Mouse (Mus musculus) embryonic facial prominence, embryonic 12.5 days (tissue): ENCODE results near the gene Abcb6. TPM values are rescaled to one million over a fixed set of nuclear protein-coding genes. Genes with fewer than 3 reads are reported as not detected.

Experiments used
- ATAC-seq: fragments of 200-750 bp; cut with Nextera tagmentation; 2 replicates; pipeline ENCODE4 v1.8.0; 2017; ENCODE audit not compliant: insufficient number of reproducible peaks, insufficient read depth, low FRiP score, low TSS enrichment
- H3K27ac ChIP-seq: fragments of 300-500 bp; sonication (generic); 2 replicates; pipeline ENCODE4 v1.5.1; 2016; ENCODE audit warnings: mild to moderate bottlenecking
- H3K27me3 ChIP-seq: fragments of 300-500 bp; sonication (generic); 2 replicates; pipeline ENCODE4 v1.6.1; 2016; ENCODE audit warnings: mild to moderate bottlenecking, moderate library complexity
- H3K36me3 ChIP-seq: fragments of 300-500 bp; sonication (generic); 2 replicates; pipeline ENCODE4 v1.6.1; 2016; ENCODE audit warnings: mild to moderate bottlenecking
- H3K4me1 ChIP-seq: fragments of 300-500 bp; sonication (generic); 2 replicates; pipeline ENCODE4 v1.6.1; 2016
- H3K4me2 ChIP-seq: fragments of 300-500 bp; sonication (generic); replicated peaks from 2 replicates; pipeline ENCODE4 v1.6.1; 2016; ENCODE audit warnings: mild to moderate bottlenecking, moderate library complexity
- H3K4me3 ChIP-seq: fragments of 300-500 bp; sonication (generic); 2 replicates; pipeline ENCODE4 v1.5.1; 2016; ENCODE audit warnings: mild to moderate bottlenecking
- H3K9ac ChIP-seq: fragments of 300-500 bp; sonication (generic); 2 replicates; pipeline ENCODE4 v1.6.1; 2016; ENCODE audit warnings: mild to moderate bottlenecking, moderate library complexity
- H3K9me3 ChIP-seq: fragments of 300-500 bp; sonication (generic); 2 replicates; pipeline ENCODE4 v1.6.1; 2016; ENCODE audit warnings: mild to moderate bottlenecking, moderate library complexity
- WGBS: fragments of 180-500 bp; shearing (Covaris S2); methylation state at CpG from one replicate; pipeline ENCODE4 v1.1.7; 2016; 5-methylcytosine and 5-hydroxymethylcytosine counted together
- polyA plus RNA-seq: library from polyadenylated mRNA; unstranded; fragments of >200 nt; fragmentation: Nextera tagmentation; extraction: Ambion mirVana; gene quantifications from 2 replicates; pipeline ENCODE4 v1.2.1, GENCODE M21; 2016

Abcb6 gene
- polyA plus RNA-seq, 1 experiment from 2014 or later: 35.7 TPM

DNA sequence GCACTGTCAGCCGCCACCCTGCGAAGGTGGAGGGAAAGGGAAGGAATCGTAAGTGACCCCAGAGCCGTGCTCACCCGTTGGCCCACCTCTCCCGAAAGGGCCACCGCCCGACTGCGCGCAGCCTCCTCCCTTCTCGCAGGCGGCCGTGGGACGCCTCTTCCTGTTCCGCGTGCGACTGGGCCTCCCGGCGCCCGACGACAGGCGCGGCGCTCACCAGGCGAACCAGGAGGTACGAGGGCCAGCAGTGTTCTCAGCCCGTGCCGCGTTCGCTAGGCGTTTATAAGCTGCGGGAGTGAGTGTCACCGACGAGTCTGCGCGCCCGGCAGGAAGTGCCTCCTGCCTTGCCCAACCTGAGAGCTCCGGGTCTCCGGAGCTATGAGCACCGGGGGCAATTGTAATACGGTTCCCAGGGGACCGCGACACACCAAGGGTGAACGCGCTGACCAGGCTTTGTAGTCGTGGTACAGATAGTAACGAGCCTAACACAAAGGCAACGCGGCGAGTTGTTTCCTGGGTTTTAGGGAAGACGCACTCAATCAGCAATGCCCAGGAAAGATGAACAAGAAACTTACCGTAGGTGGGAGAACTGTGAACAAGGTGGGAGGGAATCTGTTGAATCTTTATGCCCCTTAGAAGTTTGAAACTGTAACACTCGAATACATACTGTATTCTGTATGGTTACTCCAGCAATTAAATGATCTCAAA, 38.6 kb downstream of the Abcb6 start:
- Histone ChIP-seq H3K4me2 (peak overlapping the region; percentile 92), H3K4me1 (peaks cover 15% of the 10 kb centered on the region), H3K9me3 (no peaks in the 10 kb centered on the region), H3K27ac (peak overlapping the region; percentile 97), H3K27me3 (no peaks in the 10 kb centered on the region), H3K4me3 (peak overlapping the region; percentile 91), H3K9ac (peak overlapping the region; percentile 92), H3K36me3 (peaks cover 54% of the 10 kb centered on the region)
- WGBS: under 1% methylated on average over 53 of the region's 53 CpGs
- ATAC-seq: no peak; the same call in 1 of the 2 replicates

DNA sequence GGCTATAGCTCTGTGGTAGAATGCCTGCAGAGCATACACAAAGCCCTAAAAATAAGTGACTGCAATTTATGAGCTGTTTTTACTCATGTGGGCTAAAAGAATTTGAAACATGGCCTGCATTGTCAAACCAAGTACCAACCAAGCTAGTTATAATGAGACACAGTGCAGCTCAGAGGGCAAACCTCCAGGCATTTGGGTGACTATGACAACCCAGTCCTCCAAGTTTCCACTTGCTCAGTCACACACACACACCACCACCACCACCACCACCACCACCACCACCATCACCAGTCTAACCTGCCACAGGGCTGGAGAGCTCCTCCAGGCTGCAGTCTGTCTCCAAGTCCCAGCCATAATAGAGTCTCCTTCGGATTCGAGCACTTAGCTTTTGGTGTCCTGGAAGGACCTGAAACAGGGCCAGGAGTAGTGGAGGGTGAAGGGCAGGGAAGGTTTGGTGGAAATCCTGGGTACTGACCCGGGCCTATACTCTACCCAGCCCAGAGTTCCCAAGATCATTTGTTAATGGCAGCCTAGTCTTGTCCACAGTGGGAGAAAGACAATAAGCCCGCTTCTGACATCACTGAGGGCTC, 39.5 kb downstream of the Abcb6 start:
- Histone ChIP-seq H3K36me3 (peaks cover 54% of the 10 kb centered on the region), H3K4me1 (peaks cover 15% of the 10 kb centered on the region), H3K9me3 (no peaks in the 10 kb centered on the region), H3K4me3 (peak overlapping the region; percentile 91), H3K4me2 (peak overlapping the region; percentile 92), H3K27me3 (no peaks in the 10 kb centered on the region), H3K27ac (no peak overlapping the region), H3K9ac (peak overlapping the region; percentile 92)
- 61% methylated on average over 4 of the region's 4 CpGs for WGBS
- no peak for ATAC-seq

DNA sequence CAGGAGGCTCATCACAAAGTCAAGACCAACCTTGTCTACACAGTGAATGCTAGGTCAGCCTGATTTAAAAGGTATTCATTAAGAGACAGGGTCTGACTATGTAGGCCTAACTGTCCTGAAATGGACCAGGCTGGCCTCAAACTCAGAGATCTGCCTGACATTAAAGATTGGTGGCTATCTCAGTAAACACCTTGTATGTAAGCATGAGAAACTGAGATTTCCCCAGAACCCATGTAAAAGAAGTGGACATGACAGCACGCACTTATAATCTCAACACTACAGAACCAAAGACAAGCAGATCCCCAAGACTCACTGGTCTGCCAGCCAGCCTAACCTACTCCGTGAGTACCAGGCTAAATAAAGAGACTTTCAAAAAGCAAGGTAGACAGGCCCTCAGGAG, 41.7 kb downstream of the Abcb6 start:
- no peak for ATAC-seq
- 94% methylated on average over 2 of the region's 2 CpGs for WGBS
- Histone ChIP-seq H3K4me3 (no peak overlapping the region), H3K4me2 (no peak overlapping the region), H3K27me3 (no peaks in the 10 kb centered on the region), H3K9me3 (no peaks in the 10 kb centered on the region), H3K36me3 (peaks cover 47% of the 10 kb centered on the region), H3K4me1 (peaks cover 11% of the 10 kb centered on the region), H3K9ac (no peak overlapping the region), H3K27ac (no peak overlapping the region)

DNA sequence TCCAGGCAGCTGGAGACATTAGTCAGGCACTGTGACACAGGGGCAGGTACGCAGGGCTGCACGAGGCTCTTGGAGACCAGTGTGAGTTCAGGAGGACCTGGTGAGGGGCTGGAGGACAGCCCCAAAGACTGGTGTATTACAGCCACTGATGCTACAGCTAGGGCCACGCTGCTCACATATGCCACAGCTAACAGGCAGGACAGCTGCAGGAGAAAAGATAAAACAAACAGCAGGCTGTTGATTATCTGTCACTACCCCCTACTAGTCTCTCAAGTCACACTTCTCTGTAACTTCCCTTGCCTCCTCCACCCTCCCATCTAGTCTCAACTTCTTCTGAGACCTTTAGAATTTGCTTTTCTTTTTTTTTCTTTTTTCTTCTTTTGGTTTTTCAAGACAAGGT, 43.5 kb downstream of the Abcb6 start:
- no peak for ATAC-seq

DNA sequence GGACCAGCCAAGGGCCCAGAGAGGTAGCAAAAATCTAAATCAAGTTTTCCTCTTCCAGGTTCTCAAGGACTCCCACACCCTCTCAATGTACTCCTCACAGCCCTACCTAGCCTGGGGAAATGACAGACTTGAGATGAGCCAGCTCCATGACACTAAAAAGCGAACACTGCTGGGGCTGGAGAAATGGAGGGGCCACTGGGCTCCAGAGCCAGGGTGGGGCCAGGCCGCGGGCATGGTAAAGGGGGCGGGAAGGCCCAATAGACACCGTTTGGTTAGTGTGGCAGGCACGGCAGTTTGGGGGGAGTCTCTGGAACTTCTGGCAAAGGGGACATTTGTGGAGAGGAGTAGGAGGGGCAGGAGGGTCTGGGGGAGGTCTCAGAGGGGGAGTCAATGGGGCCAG, 43.9 kb downstream of the Abcb6 start:
- no peak for ATAC-seq
- Histone ChIP-seq H3K4me2 (no peak overlapping the region), H3K27me3 (no peaks in the 10 kb centered on the region), H3K9ac (no peak overlapping the region), H3K9me3 (no peaks in the 10 kb centered on the region), H3K36me3 (peaks cover 47% of the 10 kb centered on the region), H3K27ac (no peak overlapping the region), H3K4me1 (peaks cover 11% of the 10 kb centered on the region), H3K4me3 (no peak overlapping the region)
- 82% methylated on average over 6 of the region's 6 CpGs for WGBS

More for the DNA sequence above, 43.5 kb downstream of the Abcb6 start:
- no peak overlapping the region for H3K4me2 ChIP-seq
- no peak overlapping the region for H3K9ac ChIP-seq
- no peaks in the 10 kb centered on the region for H3K9me3 ChIP-seq
- no peak overlapping the region for H3K27ac ChIP-seq
- peaks cover 47% of the 10 kb centered on the region for H3K36me3 ChIP-seq
- H3K4me1 ChIP-seq: peaks cover 11% of the 10 kb centered on the region
- WGBS: 78% methylated on average over 3 of the region's 3 CpGs
- H3K27me3 ChIP-seq: no peaks in the 10 kb centered on the region
- no peak overlapping the region for H3K4me3 ChIP-seq

DNA sequence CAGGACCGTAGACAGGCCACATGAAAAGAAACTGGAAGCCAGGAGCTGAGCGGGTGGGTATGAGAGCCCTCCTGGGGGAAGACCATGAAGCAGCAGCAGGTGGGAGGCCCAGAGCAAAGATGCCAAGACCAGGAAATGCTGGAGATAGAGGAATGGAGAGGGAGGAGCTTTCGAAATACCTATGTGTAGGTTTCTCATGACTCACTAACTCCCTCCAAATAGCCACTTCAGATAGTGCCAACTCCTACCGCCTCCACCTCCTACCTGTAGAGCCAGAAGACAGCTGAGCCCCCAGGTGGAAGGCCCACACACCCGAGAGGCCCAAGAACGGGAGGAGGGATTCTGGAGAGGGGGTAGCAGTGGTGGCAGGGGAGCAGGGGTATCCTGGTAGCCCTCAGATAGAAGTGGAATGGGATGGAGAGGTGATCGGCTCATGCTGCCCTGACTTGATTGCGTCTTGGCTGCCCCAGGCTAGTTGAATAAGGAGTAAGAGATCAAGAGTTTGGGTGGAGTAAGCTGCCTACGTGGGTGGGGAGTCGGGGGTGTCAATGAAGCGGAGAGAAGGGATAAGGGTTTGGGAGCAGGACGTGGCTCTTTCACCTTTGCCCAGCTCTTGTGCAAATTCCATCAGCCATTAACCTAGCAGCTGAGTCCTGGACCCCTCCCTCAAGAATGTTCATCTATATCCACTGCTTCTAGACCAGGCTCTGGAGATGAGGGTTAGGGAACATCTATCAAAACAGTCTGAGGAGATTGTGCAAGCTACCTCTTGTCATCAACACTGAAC, 46.6 kb downstream of the Abcb6 start, which contains the start of gene Slc23a3:
Gene Slc23a3 (minus strand): TSS at position 470 of the 787 bp plus-strand sequence.
- WGBS: 66% methylated on average over 12 of the region's 12 CpGs

DNA sequence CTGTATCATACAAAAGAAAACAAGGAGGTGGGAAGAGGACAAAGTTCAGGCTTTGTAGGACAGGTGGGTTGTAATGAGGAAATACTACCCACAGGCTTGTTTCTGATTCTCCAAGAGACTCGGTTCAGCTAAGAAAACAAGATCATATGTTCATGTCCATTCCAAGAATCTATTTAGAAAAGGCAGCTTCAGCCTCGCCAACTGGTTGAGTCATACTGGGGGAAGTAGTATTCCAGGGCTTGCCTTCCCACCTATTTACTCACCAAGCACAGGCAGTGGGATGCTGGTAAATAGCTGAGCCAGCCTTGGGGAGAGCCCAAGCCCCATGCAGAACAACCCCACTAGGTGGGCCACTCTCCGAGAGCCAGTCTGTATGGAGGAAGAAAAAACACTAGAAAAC, 51.6 kb downstream of the Abcb6 start:
- no peak for ATAC-seq
- Histone ChIP-seq H3K27ac (no peak overlapping the region), H3K9ac (no peak overlapping the region), H3K4me3 (no peak overlapping the region), H3K4me1 (0 out of 2 replicates have a peak, but pooled peaks cover 4% of the 10 kb centered on the region), H3K27me3 (no peaks in the 10 kb centered on the region; the same call in 1 of the 2 replicates), H3K9me3 (no peaks in the 10 kb centered on the region), H3K4me2 (no peak overlapping the region), H3K36me3 (no peaks in the 10 kb centered on the region)
- WGBS: 80% methylated on average over 3 of the region's 3 CpGs

More for the DNA sequence above, 46.6 kb downstream of the Abcb6 start, which contains the start of gene Slc23a3:
- H3K27ac ChIP-seq: no peak within 1 kb of the TSS
- no peak within 1 kb of the TSS for H3K4me3 ChIP-seq
- ATAC-seq: no peak
- peaks cover 36% of the 10 kb centered on the region for H3K36me3 ChIP-seq
- H3K9ac ChIP-seq: no peak within 1 kb of the TSS
- H3K27me3 ChIP-seq: no peaks in the 10 kb centered on the region; the same call in 1 of the 2 replicates
- no peak within 1 kb of the TSS for H3K4me2 ChIP-seq
- no peaks in the 10 kb centered on the region for H3K9me3 ChIP-seq
- H3K4me1 ChIP-seq: no peaks in the 10 kb centered on the region

DNA sequence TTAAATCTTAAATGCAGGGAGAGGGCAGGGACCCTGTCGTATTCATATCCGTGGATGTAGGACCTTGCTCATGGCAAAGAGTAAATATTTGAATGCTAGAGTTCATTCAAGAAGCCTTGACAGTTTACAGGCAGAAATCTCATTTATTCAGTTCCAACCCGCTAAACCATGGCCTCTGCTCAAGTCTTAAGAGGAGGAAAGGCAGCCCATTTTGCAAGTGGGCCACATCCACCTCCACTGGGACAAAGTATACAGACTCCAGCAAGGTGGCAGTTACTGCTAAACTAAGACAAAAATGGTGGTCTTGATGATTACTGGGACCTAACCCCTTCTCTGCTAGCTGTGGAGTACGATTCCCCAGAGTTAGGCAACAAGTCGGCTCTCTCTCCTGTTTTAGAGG, 54.8 kb downstream of the Abcb6 start:
- 0 out of 2 replicates have a peak, but pooled peaks cover 4% of the 10 kb centered on the region for H3K4me1 ChIP-seq
- peak overlapping the region; percentile 53; the same call in 1 of the 2 replicates for H3K9ac ChIP-seq
- no peaks in the 10 kb centered on the region for H3K36me3 ChIP-seq
- H3K4me3 ChIP-seq: peak overlapping the region; percentile 54
- no peak for ATAC-seq
- H3K4me2 ChIP-seq: peak overlapping the region; percentile 53
- H3K27ac ChIP-seq: peak overlapping the region; percentile 97; the same call in 1 of the 2 replicates
- H3K9me3 ChIP-seq: no peaks in the 10 kb centered on the region
- WGBS: 31% methylated on average over 5 of the region's 5 CpGs
- H3K27me3 ChIP-seq: no peaks in the 10 kb centered on the region; the same call in 1 of the 2 replicates

DNA sequence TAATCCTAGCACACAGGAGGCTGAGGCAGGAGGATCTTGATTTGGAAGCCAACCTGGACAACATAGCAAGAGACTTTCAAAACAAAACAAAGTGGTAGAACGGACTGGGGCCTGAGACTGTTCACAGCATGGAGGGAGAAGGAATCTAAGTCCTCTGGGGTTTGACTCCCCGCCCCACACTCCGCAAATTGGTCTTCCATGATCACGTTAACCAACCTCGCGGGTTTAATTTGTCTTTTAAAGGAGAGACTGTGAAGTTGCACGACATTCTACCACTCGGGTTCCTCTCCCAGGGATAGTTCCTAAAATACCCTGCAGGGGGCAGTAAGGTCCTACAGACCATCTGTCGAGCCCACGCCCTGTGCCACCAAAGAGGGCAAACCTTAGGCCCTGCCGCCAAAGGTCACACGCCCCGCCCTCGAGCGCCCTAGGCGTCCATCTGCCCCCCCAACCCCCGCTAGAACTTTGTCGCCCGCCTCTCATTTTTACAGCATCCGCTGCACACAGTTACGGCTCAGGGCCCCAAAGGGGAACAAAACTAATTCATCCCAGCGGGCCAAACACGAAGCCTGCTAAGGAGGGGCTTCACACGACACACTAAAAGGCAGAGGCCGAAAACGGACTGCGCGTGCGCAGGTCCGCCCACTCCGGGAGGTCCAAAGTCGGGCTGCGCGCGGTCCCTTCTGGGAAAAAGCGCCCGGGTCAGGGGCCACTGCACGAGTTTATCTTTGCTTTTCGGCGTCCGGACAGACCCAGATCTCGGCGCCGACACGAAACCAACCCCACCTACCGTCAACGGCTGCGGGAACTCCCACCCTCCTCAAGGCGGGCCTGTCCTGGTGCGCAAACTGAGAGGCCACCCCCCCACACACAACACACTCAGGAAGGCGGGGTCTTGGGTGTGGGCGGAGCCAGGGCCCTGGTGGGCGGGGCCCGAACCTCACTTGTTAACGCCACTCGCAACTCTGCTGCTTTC, 55.6 kb downstream of the Abcb6 start, which contains the start of gene Nhej1:
Gene Nhej1 (minus strand): TSS at position 855 of the 976 bp plus-strand sequence.
- H3K9ac ChIP-seq: peak within 1 kb of the TSS; percentile 53

DNA sequence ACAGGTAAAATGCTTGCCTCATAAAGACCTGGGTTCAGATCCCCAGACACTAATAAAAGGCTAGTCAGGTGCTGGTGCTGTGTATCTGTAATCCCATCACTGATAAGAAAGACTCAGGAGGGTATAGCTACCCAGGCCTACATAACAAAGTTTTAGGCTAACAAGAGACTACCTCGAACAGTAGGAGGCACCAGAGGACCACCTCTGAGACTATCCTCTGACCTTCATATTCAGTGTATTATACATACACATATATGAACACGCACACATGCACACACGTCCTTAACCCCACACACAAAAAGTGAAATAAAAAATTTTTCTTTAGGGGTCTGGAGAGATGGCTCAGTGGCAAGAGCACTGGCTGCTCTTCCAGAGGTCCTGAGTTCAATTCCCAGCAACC, 58.0 kb downstream of the Abcb6 start:
- H3K4me2 ChIP-seq: no peak overlapping the region

More for the DNA sequence above, 55.6 kb downstream of the Abcb6 start, which contains the start of gene Nhej1:
- Histone ChIP-seq H3K27me3 (no peaks in the 10 kb centered on the region), H3K36me3 (no peaks in the 10 kb centered on the region), H3K9me3 (no peaks in the 10 kb centered on the region), H3K4me1 (0 out of 2 replicates have a peak, but pooled peaks cover 4% of the 10 kb centered on the region), H3K27ac (peak within 1 kb of the TSS; percentile 97), H3K4me2 (peak within 1 kb of the TSS; percentile 53), H3K4me3 (peak within 1 kb of the TSS; percentile 54)
- 1% methylated on average over 56 of the region's 56 CpGs for WGBS
- ATAC-seq: peak; percentile 89

More for the DNA sequence above, 58.0 kb downstream of the Abcb6 start:
- H3K27ac ChIP-seq: no peak overlapping the region
- H3K9me3 ChIP-seq: no peaks in the 10 kb centered on the region
- no peak overlapping the region for H3K4me3 ChIP-seq
- WGBS: 84% methylated on average over 3 of the region's 3 CpGs
- no peak for ATAC-seq
- H3K27me3 ChIP-seq: no peaks in the 10 kb centered on the region
- 0 out of 2 replicates have a peak, but pooled peaks cover 4% of the 10 kb centered on the region for H3K4me1 ChIP-seq
- H3K9ac ChIP-seq: no peak overlapping the region
- no peaks in the 10 kb centered on the region for H3K36me3 ChIP-seq
